In genomic region chr7:102255954-102256353, GRCm38 (mm10) we compare ENCODE assay signal across 8 mouse cellular contexts. TPM values are rescaled to one million over a fixed set of nuclear protein-coding genes. Genes with fewer than 3 reads are reported as not detected.
DNase-seq lines count a peak whose midpoint lies in the region; ATAC-seq and TF ChIP-seq lines count a peak whose summit lies in the region.

Gene Rhog (minus strand): TSS chr7:102256054.

- no peak within 1 kb of the TSS for H3K4me2 ChIP-seq in neural tube, embryonic 11.5 days (ENCODE audit: low read depth)
- H3K4me2 ChIP-seq in neural tube, embryonic 15.5 days = no peak within 1 kb of the TSS

- H3K9me3 ChIP-seq in neural tube, embryonic 11.5 days (ENCODE audit: control insufficient read depth, low read length) = no peaks in the 10 kb centered on the region
- H3K9me3 ChIP-seq in limb, embryonic 10.5 days (replicated peaks) = no peaks in the 10 kb centered on the region
- H3K9me3 ChIP-seq in neural tube, embryonic 15.5 days (replicated peaks) = no peaks in the 10 kb centered on the region

- no peak within 1 kb of the TSS for H3K4me3 ChIP-seq in neural tube, embryonic 11.5 days (ENCODE audit: low read depth, low read length)
- H3K4me3 ChIP-seq in embryonic fibroblast, embryonic 13.5 days (ENCODE audit: insufficient read depth, low read length) = no peak within 1 kb of the TSS
- no peak within 1 kb of the TSS for H3K4me3 ChIP-seq in limb, embryonic 10.5 days
- H3K4me3 ChIP-seq in neural tube, embryonic 15.5 days (replicated peaks) = no peak within 1 kb of the TSS

- no peaks in the 10 kb centered on the region for H3K36me3 ChIP-seq in neural tube, embryonic 11.5 days (ENCODE audit: control insufficient read depth, insufficient read depth, low read length)
- H3K36me3 ChIP-seq in limb, embryonic 10.5 days = no peaks in the 10 kb centered on the region
- no peaks in the 10 kb centered on the region for H3K36me3 ChIP-seq in neural tube, embryonic 15.5 days

- WGBS in neural tube, embryonic 11.5 days = 86% methylated on average over 3 of the region's 3 CpGs
- 86% methylated on average over 3 of the region's 3 CpGs for WGBS in limb, embryonic 10.5 days
- whole genome bisulfite sequencing in neural tube, embryonic 15.5 days = 88% methylated on average over 3 of the region's 3 CpGs

- TF ChIP-seq POLR2A in embryonic fibroblast, embryonic 13.5 days (IDR thresholded peaks at IDR 0.05; ENCODE audit: low read depth, low read length) = no peak

- no peak for ATAC-seq in neural tube, embryonic 11.5 days (ENCODE audit: insufficient read depth, low FRiP score, low TSS enrichment)
- ATAC-seq in neural tube, embryonic 15.5 days (ENCODE audit: low FRiP score) = no peak

- H3K27me3 ChIP-seq in neural tube, embryonic 11.5 days (ENCODE audit: control insufficient read depth, insufficient read depth, low read length) = no peaks in the 10 kb centered on the region
- H3K27me3 ChIP-seq in limb, embryonic 10.5 days (ENCODE audit: low read depth, poor library complexity, severe bottlenecking) = no peaks in the 10 kb centered on the region
- H3K27me3 ChIP-seq in neural tube, embryonic 15.5 days (replicated peaks) = no peaks in the 10 kb centered on the region

- no peak for DNase-seq in neural tube, embryonic 11.5 days (ENCODE audit: low spot score)
- DNase-seq in neural tube, embryonic 10.5 days (ENCODE audit: extremely low spot score, low spot score) = no peak
- no peak for DNase-seq in heart, postnatal 10 days
- no peak for DNase-seq in limb, embryonic 10.5 days (ENCODE audit: low spot score)
- no peak for DNase-seq in thymus, postnatal 4 days
- DNase-seq in thymus, postnatal 10 days (ENCODE audit: low spot score in 2 of 2) = no peak

- H3K9ac ChIP-seq in neural tube, embryonic 11.5 days (ENCODE audit: low read length) = no peak within 1 kb of the TSS
- no peak within 1 kb of the TSS for H3K9ac ChIP-seq in neural tube, embryonic 15.5 days (replicated peaks)

- no peak for TF ChIP-seq CTCF in embryonic fibroblast, embryonic 13.5 days (IDR thresholded peaks at IDR 0.05; ENCODE audit: borderline replicate concordance, insufficient read depth, low read length)

- intact Hi-C loops in heart, postnatal 10 days (cut with DNase I) = loop anchor here (10.0 kb wide), 1 partner anchor 601 kb away; no protein-coding TSS in a partner anchor

- H3K27ac ChIP-seq in neural tube, embryonic 11.5 days (ENCODE audit: low read depth, low read length) = no peak within 1 kb of the TSS
- H3K27ac ChIP-seq in embryonic fibroblast, embryonic 13.5 days (ENCODE audit: insufficient read depth, low read length) = no peak within 1 kb of the TSS
- no peak within 1 kb of the TSS for H3K27ac ChIP-seq in limb, embryonic 10.5 days
- no peak within 1 kb of the TSS for H3K27ac ChIP-seq in neural tube, embryonic 15.5 days (replicated peaks)

- no peaks in the 10 kb centered on the region for H3K4me1 ChIP-seq in neural tube, embryonic 11.5 days (ENCODE audit: control insufficient read depth, insufficient read depth, low read length)
- H3K4me1 ChIP-seq in embryonic fibroblast, embryonic 13.5 days (ENCODE audit: control insufficient read depth, insufficient read depth, low read length) = no peaks in the 10 kb centered on the region; the same call in 1 of the 2 replicates
- H3K4me1 ChIP-seq in limb, embryonic 10.5 days = peaks cover 6% of the 10 kb centered on the region
- peaks cover 6% of the 10 kb centered on the region for H3K4me1 ChIP-seq in neural tube, embryonic 15.5 days

RNA-seq across cellular contexts. Expression of gene Rhog, which starts in this region (rescaled TPM):
- 35.1 and 38.8 TPM in 2 replicates for polyA plus RNA-seq in neural tube, embryonic 11.5 days (2014; fragmentation: Nextera tagmentation; extraction: Ambion mirVana)
- 63.8 and 66.2 TPM in 2 replicates for polyA plus RNA-seq in embryonic fibroblast, embryonic 13.5 days (2011; ENCODE audit: insufficient read length, low read depth, missing spikeins)
- 10 to 100 TPM; 40.8 to 42.2 TPM for total RNA-seq in heart, postnatal 10 days (2021)
- 52.5 and 55.4 TPM in 2 replicates for polyA plus RNA-seq in limb, embryonic 10.5 days (2016; fragmentation: Nextera tagmentation; extraction: Ambion mirVana)
- 18.4 and 37.9 TPM in 2 replicates for polyA plus RNA-seq in neural tube, embryonic 15.5 days (2015; fragmentation: Nextera tagmentation; extraction: Ambion mirVana)
